Mouse (Mus musculus): ENCODE measurements at regions not wholly inside any gene's neighbourhood (a gene's known extent, or its start where the extent isn't known, plus 50 kb on each side); places are given as distances from the start of the nearest gene placed in this dataset.

DNA sequence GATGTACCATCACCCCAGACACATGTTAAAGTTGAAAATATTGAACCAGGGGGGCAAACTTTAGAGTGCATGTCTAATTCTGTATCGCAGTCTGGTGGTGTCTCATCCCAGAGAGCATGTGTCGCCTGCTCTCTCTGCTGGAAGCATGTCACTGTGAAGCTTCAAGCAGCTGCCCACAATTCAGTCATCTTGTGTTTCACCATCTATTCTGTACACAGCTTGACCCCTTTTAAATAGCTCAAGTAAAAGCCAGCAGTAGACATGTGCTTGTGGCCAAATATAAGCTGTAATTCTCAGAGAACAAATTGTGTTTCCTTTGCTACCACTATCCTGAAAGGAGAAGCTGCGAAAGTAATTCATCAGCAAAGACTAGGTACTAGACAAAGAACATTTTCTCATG is 96.6 kb upstream of the Htr2a start:
- ATAC-seq (ENCODE audit: extremely low read depth, insufficient number of reproducible peaks, low FRiP score, poor library complexity, severe bottlenecking) (no peak), DNase-seq (ENCODE audit: low spot score) (no peak)
- H3K4me3 ChIP-seq (ENCODE audit: low read depth, low read length) = no peak overlapping the region
- no peaks in the 10 kb centered on the region for H3K4me1 ChIP-seq (ENCODE audit: insufficient read depth, low read depth, low read length)
- TF ChIP-seq GATA1 (IDR thresholded peaks at IDR 0.05; ENCODE audit: borderline replicate concordance, low read length) (no peak), TAL1 (conservative IDR thresholded peaks at IDR 0.05; ENCODE audit: low read depth, low read length) (no peak), CTCF (IDR thresholded peaks at IDR 0.05; ENCODE audit: low read depth, low read length) (no peak), POLR2AphosphoS5 (IDR thresholded peaks at IDR 0.05; ENCODE audit: insufficient replicate concordance, low read depth, low read length) (no peak), GATA2 (IDR thresholded peaks at IDR 0.05; ENCODE audit: borderline replicate concordance, low read depth, low read length) (no peak)
- H3K9me3 ChIP-seq (replicated peaks) = no peaks in the 10 kb centered on the region
- no peaks in the 10 kb centered on the region for H3K27me3 ChIP-seq (ENCODE audit: insufficient read depth, low read length)
- no peaks in the 10 kb centered on the region for H3K36me3 ChIP-seq (replicated peaks)

GRCm38 (mm10) chr14:74551091-74551490 is 89.5 kb upstream of the Htr2a start:
- no peaks in the 10 kb centered on the region for H3K36me3 ChIP-seq (replicated peaks)
- ATAC-seq (ENCODE audit: extremely low read depth, insufficient number of reproducible peaks, low FRiP score, poor library complexity, severe bottlenecking) = no peak
- no peak for TF ChIP-seq GATA1 (IDR thresholded peaks at IDR 0.05; ENCODE audit: borderline replicate concordance, low read length)
- TF ChIP-seq GATA2 (IDR thresholded peaks at IDR 0.05; ENCODE audit: borderline replicate concordance, low read depth, low read length) = no peak
- no peak for TF ChIP-seq POLR2AphosphoS5 (IDR thresholded peaks at IDR 0.05; ENCODE audit: insufficient replicate concordance, low read depth, low read length)
- TF ChIP-seq TAL1 (conservative IDR thresholded peaks at IDR 0.05; ENCODE audit: low read depth, low read length) = no peak
- no peak for TF ChIP-seq CTCF (IDR thresholded peaks at IDR 0.05; ENCODE audit: low read depth, low read length)
- no peak for DNase-seq (ENCODE audit: low spot score)
- no peak overlapping the region for H3K4me3 ChIP-seq (ENCODE audit: low read depth, low read length)
- H3K9me3 ChIP-seq (replicated peaks) = no peaks in the 10 kb centered on the region
- H3K4me1 ChIP-seq (ENCODE audit: insufficient read depth, low read depth, low read length) = no peaks in the 10 kb centered on the region
- no peaks in the 10 kb centered on the region for H3K27me3 ChIP-seq (ENCODE audit: insufficient read depth, low read length)

DNA sequence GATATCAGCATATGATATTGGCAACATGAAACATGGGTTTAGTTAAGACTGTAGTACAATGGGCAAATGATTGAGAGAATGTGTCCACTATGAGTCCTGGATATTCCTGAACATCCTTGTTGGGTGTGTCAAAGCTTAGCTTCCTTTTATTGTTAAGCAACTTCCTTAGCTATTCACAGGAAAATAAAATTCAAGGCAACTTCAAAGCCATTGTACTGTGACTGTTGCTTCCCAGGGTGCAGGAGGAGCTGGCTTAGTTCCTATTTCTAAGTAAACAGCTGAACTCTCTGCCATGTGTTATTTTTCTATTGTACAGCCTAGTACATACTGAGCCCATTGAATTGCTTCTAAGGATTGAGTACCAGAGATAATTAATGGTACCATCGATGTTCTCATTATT is 87.0 kb upstream of the Htr2a start:
- H3K4me3 ChIP-seq (ENCODE audit: low read depth, low read length) = no peak overlapping the region
- H3K9me3 ChIP-seq (replicated peaks) = no peaks in the 10 kb centered on the region
- H3K4me1 ChIP-seq (ENCODE audit: insufficient read depth, low read depth, low read length) = no peaks in the 10 kb centered on the region
- no peak for ATAC-seq (ENCODE audit: extremely low read depth, insufficient number of reproducible peaks, low FRiP score, poor library complexity, severe bottlenecking)
- H3K36me3 ChIP-seq (replicated peaks) = no peaks in the 10 kb centered on the region
- no peaks in the 10 kb centered on the region for H3K27me3 ChIP-seq (ENCODE audit: insufficient read depth, low read length)
- TF ChIP-seq POLR2AphosphoS5 (IDR thresholded peaks at IDR 0.05; ENCODE audit: insufficient replicate concordance, low read depth, low read length) (no peak), CTCF (IDR thresholded peaks at IDR 0.05; ENCODE audit: low read depth, low read length) (no peak), GATA1 (IDR thresholded peaks at IDR 0.05; ENCODE audit: borderline replicate concordance, low read length) (no peak)
- DNase-seq (ENCODE audit: low spot score) = no peak

- H3K9me3 ChIP-seq (replicated peaks) = no peaks in the 10 kb centered on the region
- no peak overlapping the region for H3K4me3 ChIP-seq (ENCODE audit: low read depth, low read length)
- ATAC-seq (ENCODE audit: extremely low read depth, insufficient number of reproducible peaks, low FRiP score, poor library complexity, severe bottlenecking) (no peak), DNase-seq (ENCODE audit: low spot score) (no peak)
- H3K36me3 ChIP-seq (replicated peaks) = no peaks in the 10 kb centered on the region
- TF ChIP-seq CTCF (IDR thresholded peaks at IDR 0.05; ENCODE audit: low read depth, low read length) (no peak), GATA2 (IDR thresholded peaks at IDR 0.05; ENCODE audit: borderline replicate concordance, low read depth, low read length) (no peak), POLR2AphosphoS5 (IDR thresholded peaks at IDR 0.05; ENCODE audit: insufficient replicate concordance, low read depth, low read length) (no peak), GATA1 (IDR thresholded peaks at IDR 0.05; ENCODE audit: borderline replicate concordance, low read length) (no peak), TAL1 (conservative IDR thresholded peaks at IDR 0.05; ENCODE audit: low read depth, low read length) (no peak)
- no peaks in the 10 kb centered on the region for H3K4me1 ChIP-seq (ENCODE audit: insufficient read depth, low read depth, low read length)
- H3K27me3 ChIP-seq (ENCODE audit: insufficient read depth, low read length) = no peaks in the 10 kb centered on the region
Observed at GRCm38 (mm10) chr14:74558359-74558758, 82.3 kb upstream of the Htr2a start.

Data from G1E (cell line).